Mouse (Mus musculus): ENCODE data around the gene Sema3a. TPM values are rescaled to one million over a fixed set of nuclear protein-coding genes. Genes with fewer than 3 reads are reported as not detected.

Sema3a gene
- polyA plus RNA-seq, 1 experiment from 2014 or later: 16.6 TPM

- H3K27ac ChIP-seq (ENCODE audit: low read depth, low read length): no peak overlapping the region
- ATAC-seq: no peak
- DNase-seq (ENCODE audit: low spot score): peak; percentile 6
- 61% methylated on average over 5 of the region's 5 CpGs for WGBS
- no peak overlapping the region for H3K4me3 ChIP-seq (ENCODE audit: low read depth, low read length)
- H3K27me3 ChIP-seq (replicated peaks; ENCODE audit: control insufficient read depth, insufficient read depth, low read length): no peaks in the 10 kb centered on the region
- H3K9ac ChIP-seq (ENCODE audit: low read length): no peak overlapping the region
- H3K36me3 ChIP-seq (ENCODE audit: control insufficient read depth, insufficient read depth, low read length): no peaks in the 10 kb centered on the region
- H3K4me2 ChIP-seq (ENCODE audit: low read length): no peak overlapping the region
- no peaks in the 10 kb centered on the region for H3K4me1 ChIP-seq (ENCODE audit: control insufficient read depth, insufficient read depth, low read length)
- no peaks in the 10 kb centered on the region for H3K9me3 ChIP-seq (replicated peaks; ENCODE audit: control insufficient read depth, low read length)
Observed at GRCm38 (mm10) chr5:13149909-13150308, 24.7 kb downstream of the Sema3a start.

- no peak overlapping the region for H3K4me3 ChIP-seq (ENCODE audit: low read depth, low read length)
- no peaks in the 10 kb centered on the region for H3K9me3 ChIP-seq (replicated peaks; ENCODE audit: control insufficient read depth, low read length)
- DNase-seq (ENCODE audit: low spot score) (peak; percentile 31), ATAC-seq (peak; percentile 34; the same call in 1 of the 2 replicates)
- 60% methylated on average over 2 of the region's 2 CpGs for WGBS
- H3K27ac ChIP-seq (ENCODE audit: low read depth, low read length): no peak overlapping the region
- H3K9ac ChIP-seq (ENCODE audit: low read length): no peak overlapping the region
- H3K27me3 ChIP-seq (replicated peaks; ENCODE audit: control insufficient read depth, insufficient read depth, low read length): no peaks in the 10 kb centered on the region
- no peak overlapping the region for H3K4me2 ChIP-seq (ENCODE audit: low read length)
- no peaks in the 10 kb centered on the region for H3K4me1 ChIP-seq (ENCODE audit: control insufficient read depth, insufficient read depth, low read length)
- H3K36me3 ChIP-seq (ENCODE audit: control insufficient read depth, insufficient read depth, low read length): no peaks in the 10 kb centered on the region
Observed at GRCm38 (mm10) chr5:13151002-13151401, 25.8 kb downstream of the Sema3a start.

- Histone ChIP-seq H3K4me3 (ENCODE audit: low read depth, low read length) (no peak overlapping the region), H3K27ac (ENCODE audit: low read depth, low read length) (no peak overlapping the region), H3K27me3 (replicated peaks; ENCODE audit: control insufficient read depth, insufficient read depth, low read length) (no peaks in the 10 kb centered on the region), H3K36me3 (ENCODE audit: control insufficient read depth, insufficient read depth, low read length) (no peaks in the 10 kb centered on the region), H3K4me1 (ENCODE audit: control insufficient read depth, insufficient read depth, low read length) (no peaks in the 10 kb centered on the region), H3K4me2 (ENCODE audit: low read length) (no peak overlapping the region), H3K9ac (ENCODE audit: low read length) (no peak overlapping the region), H3K9me3 (replicated peaks; ENCODE audit: control insufficient read depth, low read length) (no peaks in the 10 kb centered on the region)
- DNase-seq (ENCODE audit: low spot score): no peak
- 75% methylated on average over 5 of the region's 5 CpGs for WGBS
- ATAC-seq: no peak
Observed at GRCm38 (mm10) chr5:13157761-13158612, 32.8 kb downstream of the Sema3a start.

- ATAC-seq: no peak
- no peaks in the 10 kb centered on the region for H3K4me1 ChIP-seq (ENCODE audit: control insufficient read depth, insufficient read depth, low read length)
- no peak for DNase-seq (ENCODE audit: low spot score)
- H3K4me2 ChIP-seq (ENCODE audit: low read length): no peak overlapping the region
- H3K27me3 ChIP-seq (replicated peaks; ENCODE audit: control insufficient read depth, insufficient read depth, low read length): no peaks in the 10 kb centered on the region
- WGBS: 86% methylated on average over 2 of the region's 2 CpGs
- no peak overlapping the region for H3K9ac ChIP-seq (ENCODE audit: low read length)
- H3K36me3 ChIP-seq (ENCODE audit: control insufficient read depth, insufficient read depth, low read length): no peaks in the 10 kb centered on the region
- no peaks in the 10 kb centered on the region for H3K9me3 ChIP-seq (replicated peaks; ENCODE audit: control insufficient read depth, low read length)
- H3K4me3 ChIP-seq (ENCODE audit: low read depth, low read length): no peak overlapping the region
- H3K27ac ChIP-seq (ENCODE audit: low read depth, low read length): no peak overlapping the region
Observed at GRCm38 (mm10) chr5:13182186-13182585, 57.0 kb downstream of the Sema3a start.

GRCm38 (mm10) chr5:13197886-13198285 lies 72.7 kb downstream of the Sema3a start:
- H3K9ac ChIP-seq (ENCODE audit: low read length): no peak overlapping the region
- no peak overlapping the region for H3K27ac ChIP-seq (ENCODE audit: low read depth, low read length)
- H3K4me1 ChIP-seq (ENCODE audit: control insufficient read depth, insufficient read depth, low read length): no peaks in the 10 kb centered on the region
- no peaks in the 10 kb centered on the region for H3K36me3 ChIP-seq (ENCODE audit: control insufficient read depth, insufficient read depth, low read length)
- H3K9me3 ChIP-seq (replicated peaks; ENCODE audit: control insufficient read depth, low read length): no peaks in the 10 kb centered on the region
- ATAC-seq (no peak), DNase-seq (ENCODE audit: low spot score) (no peak)
- WGBS: 7% methylated on average over 3 of the region's 3 CpGs
- H3K4me3 ChIP-seq (ENCODE audit: low read depth, low read length): no peak overlapping the region
- H3K4me2 ChIP-seq (ENCODE audit: low read length): no peak overlapping the region
- H3K27me3 ChIP-seq (replicated peaks; ENCODE audit: control insufficient read depth, insufficient read depth, low read length): no peaks in the 10 kb centered on the region

GRCm38 (mm10) chr5:13199709-13200108 lies 74.5 kb downstream of the Sema3a start:
- no peak for DNase-seq (ENCODE audit: low spot score)

GRCm38 (mm10) chr5:13255353-13255752 lies 130.1 kb downstream of the Sema3a start:
- no peak overlapping the region for H3K4me3 ChIP-seq (ENCODE audit: low read depth, low read length)
- no peaks in the 10 kb centered on the region for H3K9me3 ChIP-seq (replicated peaks; ENCODE audit: control insufficient read depth, low read length)
- DNase-seq (ENCODE audit: low spot score): no peak
- H3K27me3 ChIP-seq (replicated peaks; ENCODE audit: control insufficient read depth, insufficient read depth, low read length): no peaks in the 10 kb centered on the region
- no peaks in the 10 kb centered on the region for H3K4me1 ChIP-seq (ENCODE audit: control insufficient read depth, insufficient read depth, low read length)
- no peak for ATAC-seq
- no peak overlapping the region for H3K9ac ChIP-seq (ENCODE audit: low read length)
- H3K36me3 ChIP-seq (ENCODE audit: control insufficient read depth, insufficient read depth, low read length): no peaks in the 10 kb centered on the region
- WGBS: 61% methylated on average over 3 of the region's 3 CpGs
- H3K27ac ChIP-seq (ENCODE audit: low read depth, low read length): no peak overlapping the region
- H3K4me2 ChIP-seq (ENCODE audit: low read length): no peak overlapping the region

More at GRCm38 (mm10) chr5:13199709-13200108, 74.5 kb downstream of the Sema3a start:
- Histone ChIP-seq H3K4me1 (ENCODE audit: control insufficient read depth, insufficient read depth, low read length) (no peaks in the 10 kb centered on the region), H3K4me2 (ENCODE audit: low read length) (no peak overlapping the region), H3K9me3 (replicated peaks; ENCODE audit: control insufficient read depth, low read length) (no peaks in the 10 kb centered on the region), H3K4me3 (ENCODE audit: low read depth, low read length) (no peak overlapping the region), H3K36me3 (ENCODE audit: control insufficient read depth, insufficient read depth, low read length) (no peaks in the 10 kb centered on the region), H3K27me3 (replicated peaks; ENCODE audit: control insufficient read depth, insufficient read depth, low read length) (no peaks in the 10 kb centered on the region), H3K27ac (ENCODE audit: low read depth, low read length) (no peak overlapping the region), H3K9ac (ENCODE audit: low read length) (no peak overlapping the region)
- no peak for ATAC-seq
- 59% methylated on average over 6 of the region's 6 CpGs for WGBS

GRCm38 (mm10) chr5:13256321-13256720 lies 131.1 kb downstream of the Sema3a start:
- no peak for DNase-seq (ENCODE audit: low spot score)
- H3K9me3 ChIP-seq (replicated peaks; ENCODE audit: control insufficient read depth, low read length): no peaks in the 10 kb centered on the region
- no peaks in the 10 kb centered on the region for H3K4me1 ChIP-seq (ENCODE audit: control insufficient read depth, insufficient read depth, low read length)
- no peak for ATAC-seq
- no peak overlapping the region for H3K9ac ChIP-seq (ENCODE audit: low read length)
- H3K4me3 ChIP-seq (ENCODE audit: low read depth, low read length): no peak overlapping the region
- 63% methylated on average over 1 of the region's 1 CpGs for WGBS
- no peaks in the 10 kb centered on the region for H3K27me3 ChIP-seq (replicated peaks; ENCODE audit: control insufficient read depth, insufficient read depth, low read length)
- no peaks in the 10 kb centered on the region for H3K36me3 ChIP-seq (ENCODE audit: control insufficient read depth, insufficient read depth, low read length)
- H3K27ac ChIP-seq (ENCODE audit: low read depth, low read length): no peak overlapping the region
- H3K4me2 ChIP-seq (ENCODE audit: low read length): no peak overlapping the region

- ATAC-seq: peak; percentile 91
- Histone ChIP-seq H3K27ac (ENCODE audit: low read depth, low read length) (no peak overlapping the region), H3K9me3 (replicated peaks; ENCODE audit: control insufficient read depth, low read length) (no peaks in the 10 kb centered on the region), H3K4me2 (ENCODE audit: low read length) (no peak overlapping the region), H3K27me3 (replicated peaks; ENCODE audit: control insufficient read depth, insufficient read depth, low read length) (no peaks in the 10 kb centered on the region), H3K4me1 (ENCODE audit: control insufficient read depth, insufficient read depth, low read length) (no peaks in the 10 kb centered on the region), H3K36me3 (ENCODE audit: control insufficient read depth, insufficient read depth, low read length) (no peaks in the 10 kb centered on the region), H3K9ac (ENCODE audit: low read length) (no peak overlapping the region), H3K4me3 (ENCODE audit: low read depth, low read length) (no peak overlapping the region)
- peak; percentile 82 for DNase-seq (ENCODE audit: low spot score)
- WGBS: 43% methylated on average over 2 of the region's 2 CpGs
Observed at GRCm38 (mm10) chr5:13263087-13263486, 137.9 kb downstream of the Sema3a start.

Measured in forebrain, embryonic 14.5 days (tissue).